Mouse (Mus musculus): ENCODE data around the gene Olfr292. TPM values are rescaled to one million over a fixed set of nuclear protein-coding genes. Genes with fewer than 3 reads are reported as not detected.

Gene Olfr292
- not detected in 2 replicates for polyA plus RNA-seq (2012; ENCODE audit: insufficient read depth, insufficient read length, missing spikeins)

- Histone ChIP-seq H3K4me1 (ENCODE audit: control insufficient read depth, insufficient read depth, insufficient read length, low read length) (no peaks in the 10 kb centered on the region), H3K27ac (replicated peaks; ENCODE audit: low read depth, low read length) (no peak within 1 kb of the TSS), H3K4me3 (ENCODE audit: insufficient read depth, low read depth, low read length) (no peak within 1 kb of the TSS)
These were observed at the start of gene Olfr292 for GRCm38 (mm10) chr7:86688030-86688429. Olfr292 (plus strand) TSS chr7:86688330.

GRCm38 (mm10) chr7:86648761-86649160, 39.4 kb upstream of the Olfr292 start, which contains the start of gene Olfr293:
Olfr293 (plus strand) TSS chr7:86649061.
- no peak within 1 kb of the TSS for H3K27ac ChIP-seq (replicated peaks; ENCODE audit: low read depth, low read length)
- H3K4me1 ChIP-seq (ENCODE audit: control insufficient read depth, insufficient read depth, insufficient read length, low read length): no peaks in the 10 kb centered on the region
- no peak within 1 kb of the TSS for H3K4me3 ChIP-seq (ENCODE audit: insufficient read depth, low read depth, low read length)

- Histone ChIP-seq H3K4me1 (ENCODE audit: control insufficient read depth, insufficient read depth, insufficient read length, low read length) (no peaks in the 10 kb centered on the region), H3K27ac (replicated peaks; ENCODE audit: low read depth, low read length) (no peak overlapping the region), H3K4me3 (ENCODE audit: insufficient read depth, low read depth, low read length) (no peak overlapping the region)
These were observed 36.9 kb downstream of the Olfr292 start for GRCm38 (mm10) chr7:86725013-86725412.

Other genes with a start within 250 kb of the Olfr292 start
- not detected in 2 replicates for gene Olfr299, start 228.4 kb upstream of the Olfr292 start, polyA plus RNA-seq (2012; ENCODE audit: insufficient read depth, insufficient read length, missing spikeins)
- gene Olfr298, start 195.8 kb upstream of the Olfr292 start, polyA plus RNA-seq (2012; ENCODE audit: insufficient read depth, insufficient read length, missing spikeins): not detected in 2 replicates
- not detected in 2 replicates for gene Olfr297, start 168.4 kb upstream of the Olfr292 start, polyA plus RNA-seq (2012; ENCODE audit: insufficient read depth, insufficient read length, missing spikeins)
- not detected in 2 replicates for gene Olfr295, start 104.5 kb upstream of the Olfr292 start, polyA plus RNA-seq (2012; ENCODE audit: insufficient read depth, insufficient read length, missing spikeins)
- not detected in 2 replicates for gene Olfr294, start 71.7 kb upstream of the Olfr292 start, polyA plus RNA-seq (2012; ENCODE audit: insufficient read depth, insufficient read length, missing spikeins)
- gene Olfr293, start 39.3 kb upstream of the Olfr292 start, polyA plus RNA-seq (2012; ENCODE audit: insufficient read depth, insufficient read length, missing spikeins): not detected in 2 replicates
- 1.0 TPM in 1 of 2 replicates, not detected in the other for gene Folh1, start 87.6 kb downstream of the Olfr292 start, polyA plus RNA-seq (2012; ENCODE audit: insufficient read depth, insufficient read length, missing spikeins)
- not detected in 2 replicates for gene Vmn2r77, start 106.7 kb downstream of the Olfr292 start, polyA plus RNA-seq (2012; ENCODE audit: insufficient read depth, insufficient read length, missing spikeins)
- gene Vmn2r78, start 226.8 kb downstream of the Olfr292 start, polyA plus RNA-seq (2012; ENCODE audit: insufficient read depth, insufficient read length, missing spikeins): not detected in 2 replicates

Data from brown adipose tissue, adult 24 weeks (tissue).